Mouse (Mus musculus): ENCODE measurements around the gene Sbk3. TPM values are rescaled to one million over a fixed set of nuclear protein-coding genes. Genes with fewer than 3 reads are reported as not detected.

Sbk3 gene
- total RNA-seq, 2 experiments from 2014 or later: not detected

DNA sequence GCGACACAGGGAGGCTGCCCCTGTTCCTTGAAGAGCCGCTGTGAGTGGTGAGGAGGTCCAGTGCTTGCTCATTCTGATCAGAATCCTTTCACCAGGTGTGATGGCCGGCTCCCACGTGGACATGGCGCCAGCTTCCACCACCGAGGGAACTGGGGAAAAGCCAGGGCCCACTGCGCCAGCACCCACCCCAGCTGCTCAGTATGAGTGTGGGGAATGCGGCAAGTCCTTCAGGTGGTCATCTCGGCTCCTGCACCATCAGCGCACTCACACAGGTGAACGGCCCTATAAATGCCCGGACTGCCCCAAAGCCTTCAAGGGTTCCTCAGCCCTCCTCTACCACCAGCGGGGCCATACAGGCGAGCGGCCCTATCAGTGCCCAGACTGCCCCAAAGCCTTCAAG is 52.3 kb downstream of the Sbk3 start:
- ATAC-seq (replicated peaks; ENCODE audit: low FRiP score, poor library complexity, severe bottlenecking): no peak

DNA sequence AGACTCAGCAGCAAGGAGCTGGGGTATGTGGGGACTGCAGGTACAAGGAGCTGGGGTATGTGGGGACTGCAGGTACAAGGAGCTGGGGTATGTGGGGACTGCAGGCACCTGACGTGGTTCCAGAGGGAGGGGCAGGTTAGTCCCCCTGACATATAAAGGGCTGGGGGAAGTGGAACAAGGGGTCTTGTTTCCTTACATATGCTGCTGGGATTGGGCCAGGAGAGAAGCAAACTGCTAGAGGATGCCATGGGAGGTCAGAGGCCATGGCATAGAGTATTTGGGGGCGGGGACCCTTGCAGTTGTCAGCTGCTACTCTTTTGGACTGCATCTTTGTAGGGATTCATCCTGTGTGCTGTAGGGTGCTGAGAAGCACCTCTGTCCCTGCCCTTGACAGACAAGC is 53.5 kb downstream of the Sbk3 start:
- ATAC-seq (replicated peaks; ENCODE audit: low FRiP score, poor library complexity, severe bottlenecking): no peak

DNA sequence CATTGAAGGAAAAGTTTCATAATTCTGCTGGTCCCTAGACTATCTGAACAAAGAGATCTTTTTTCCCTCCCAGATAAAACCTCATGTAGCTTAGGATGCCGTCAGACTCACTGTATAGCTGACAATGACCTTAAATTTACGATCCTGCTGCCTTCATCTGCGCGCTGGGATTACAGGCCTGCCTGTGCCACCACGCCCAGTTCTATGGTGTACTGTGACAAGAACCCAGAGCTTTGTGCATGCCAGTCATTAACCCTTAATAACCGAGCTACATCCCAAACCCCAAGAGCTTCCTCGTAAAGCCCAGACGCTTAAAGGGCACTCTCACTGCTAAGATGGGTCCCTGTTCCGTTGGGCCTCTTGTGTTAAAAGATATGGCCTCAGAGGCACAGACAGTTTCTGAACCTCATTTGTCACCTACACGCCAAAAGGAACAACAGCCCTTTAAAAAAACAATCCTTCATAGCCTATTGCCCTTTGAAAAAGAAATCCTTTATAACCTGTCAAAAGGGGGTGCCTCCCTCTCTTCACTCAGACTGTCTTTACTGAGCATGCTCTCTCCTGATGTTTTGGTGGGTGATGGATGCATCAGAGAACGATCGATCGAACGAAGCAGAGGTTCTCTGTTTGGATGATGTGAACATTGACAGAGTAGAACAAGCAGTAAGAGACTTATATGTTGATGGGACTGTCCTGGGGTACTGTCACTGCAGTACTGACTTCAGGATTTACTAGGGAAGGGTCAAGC is 55.1 kb downstream of the Sbk3 start:
- peak; percentile 66 for ATAC-seq (replicated peaks; ENCODE audit: low FRiP score, poor library complexity, severe bottlenecking)

Other genes with a start within 250 kb of the Sbk3 start
Only the 30 nearest of the 33 such genes appear.
- 54.1 and 81.8 TPM in 2 replicates for gene Cox6b2, start 218.1 kb downstream of the Sbk3 start, total RNA-seq (2015; ENCODE audit: low replicate concordance)
- gene Cox6b2, start 218.1 kb downstream of the Sbk3 start, total RNA-seq (2017; ENCODE audit: low replicate concordance): 49.8 and 94.9 TPM in 2 replicates
- not detected in 2 replicates for gene Fam71e2, start 199.9 kb downstream of the Sbk3 start, total RNA-seq (2015; ENCODE audit: low replicate concordance)
- not detected in 2 replicates for gene Fam71e2, start 199.9 kb downstream of the Sbk3 start, total RNA-seq (2017; ENCODE audit: low replicate concordance)
- not detected in 2 replicates for gene Il11, start 188.3 kb downstream of the Sbk3 start, total RNA-seq (2015; ENCODE audit: low replicate concordance)
- gene Il11, start 188.3 kb downstream of the Sbk3 start, total RNA-seq (2017; ENCODE audit: low replicate concordance): not detected in 2 replicates
- gene Tmem190, start 188.2 kb downstream of the Sbk3 start, total RNA-seq (2015; ENCODE audit: low replicate concordance): not detected in 2 replicates
- gene Tmem190, start 188.2 kb downstream of the Sbk3 start, total RNA-seq (2017; ENCODE audit: low replicate concordance): not detected in 2 replicates
- 2.9 TPM in 1 of 2 replicates, not detected in the other for gene Tmem238, start 181.5 kb downstream of the Sbk3 start, total RNA-seq (2015; ENCODE audit: low replicate concordance)
- 0.90 and 0.98 TPM in 2 replicates for gene Tmem238, start 181.5 kb downstream of the Sbk3 start, total RNA-seq (2017; ENCODE audit: low replicate concordance)
- 603 and 642 TPM in 2 replicates for gene Rpl28, start 178.3 kb downstream of the Sbk3 start, total RNA-seq (2015; ENCODE audit: low replicate concordance)
- 83.6 and 269 TPM in 2 replicates for gene Rpl28, start 178.3 kb downstream of the Sbk3 start, total RNA-seq (2017; ENCODE audit: low replicate concordance)
- 686 and 831 TPM in 2 replicates for gene Ube2s, start 158.6 kb downstream of the Sbk3 start, total RNA-seq (2015; ENCODE audit: low replicate concordance)
- gene Ube2s, start 158.6 kb downstream of the Sbk3 start, total RNA-seq (2017; ENCODE audit: low replicate concordance): 310 and 437 TPM in 2 replicates
- not detected in 2 replicates for gene Shisa7, start 126.5 kb downstream of the Sbk3 start, total RNA-seq (2015; ENCODE audit: low replicate concordance)
- not detected in 2 replicates for gene Shisa7, start 126.5 kb downstream of the Sbk3 start, total RNA-seq (2017; ENCODE audit: low replicate concordance)
- not detected in 2 replicates for gene Isoc2b, start 100.9 kb downstream of the Sbk3 start, total RNA-seq (2015; ENCODE audit: low replicate concordance)
- 1.5 TPM in 1 of 2 replicates, not detected in the other for gene Isoc2b, start 100.9 kb downstream of the Sbk3 start, total RNA-seq (2017; ENCODE audit: low replicate concordance)
- 2.2 TPM in 1 of 2 replicates, not detected in the other for gene Isoc2a, start 94.0 kb downstream of the Sbk3 start, total RNA-seq (2015; ENCODE audit: low replicate concordance)
- gene Isoc2a, start 94.0 kb downstream of the Sbk3 start, total RNA-seq (2017; ENCODE audit: low replicate concordance): 0.26 and 1.8 TPM in 2 replicates
- not detected in 2 replicates for gene Gm36210, start 64.7 kb downstream of the Sbk3 start, total RNA-seq (2015; ENCODE audit: low replicate concordance)
- not detected in 2 replicates for gene Gm36210, start 64.7 kb downstream of the Sbk3 start, total RNA-seq (2017; ENCODE audit: low replicate concordance)
- 7.1 and 8.6 TPM in 2 replicates for gene Zfp628, start 56.0 kb downstream of the Sbk3 start, total RNA-seq (2015; ENCODE audit: low replicate concordance)
- 4.6 and 11.6 TPM in 2 replicates for gene Zfp628, start 56.0 kb downstream of the Sbk3 start, total RNA-seq (2017; ENCODE audit: low replicate concordance)
- gene Nat14, start 49.1 kb downstream of the Sbk3 start, total RNA-seq (2015; ENCODE audit: low replicate concordance): 2.9 TPM in 1 of 2 replicates, not detected in the other
- gene Nat14, start 49.1 kb downstream of the Sbk3 start, total RNA-seq (2017; ENCODE audit: low replicate concordance): 0.64 and 4.4 TPM in 2 replicates
- not detected in 2 replicates for gene Ssc5d, start 45.4 kb downstream of the Sbk3 start, total RNA-seq (2015; ENCODE audit: low replicate concordance)
- not detected in 2 replicates for gene Ssc5d, start 45.4 kb downstream of the Sbk3 start, total RNA-seq (2017; ENCODE audit: low replicate concordance)
- gene Sbk2, start 6.8 kb downstream of the Sbk3 start, total RNA-seq (2015; ENCODE audit: low replicate concordance): not detected in 2 replicates
- gene Sbk2, start 6.8 kb downstream of the Sbk3 start, total RNA-seq (2017; ENCODE audit: low replicate concordance): not detected in 2 replicates
- 9.2 TPM in 1 of 2 replicates, not detected in the other for gene Zfp579, start 25.0 kb upstream of the Sbk3 start, total RNA-seq (2015; ENCODE audit: low replicate concordance)
- gene Zfp579, start 25.0 kb upstream of the Sbk3 start, total RNA-seq (2017; ENCODE audit: low replicate concordance): 1.8 TPM in 1 of 2 replicates, not detected in the other
- gene Zfp524, start 43.2 kb upstream of the Sbk3 start, total RNA-seq (2015; ENCODE audit: low replicate concordance): 4.7 and 16.3 TPM in 2 replicates
- gene Zfp524, start 43.2 kb upstream of the Sbk3 start, total RNA-seq (2017; ENCODE audit: low replicate concordance): 0.64 and 3.2 TPM in 2 replicates
- 11.9 and 14.7 TPM in 2 replicates for gene Fiz1, start 43.5 kb upstream of the Sbk3 start, total RNA-seq (2015; ENCODE audit: low replicate concordance)
- gene Fiz1, start 43.5 kb upstream of the Sbk3 start, total RNA-seq (2017; ENCODE audit: low replicate concordance): 5.6 and 9.1 TPM in 2 replicates
- 5.0 TPM in 1 of 2 replicates, not detected in the other for gene Gm44973, start 44.3 kb upstream of the Sbk3 start, total RNA-seq (2015; ENCODE audit: low replicate concordance)
- gene Gm44973, start 44.3 kb upstream of the Sbk3 start, total RNA-seq (2017; ENCODE audit: low replicate concordance): 1.4 TPM in 1 of 2 replicates, not detected in the other
- 9.0 and 9.2 TPM in 2 replicates for gene Zfp865, start 49.2 kb upstream of the Sbk3 start, total RNA-seq (2015; ENCODE audit: low replicate concordance)
- 6.3 and 7.6 TPM in 2 replicates for gene Zfp865, start 49.2 kb upstream of the Sbk3 start, total RNA-seq (2017; ENCODE audit: low replicate concordance)
- not detected in 2 replicates for gene Ccdc106, start 49.4 kb upstream of the Sbk3 start, total RNA-seq (2015; ENCODE audit: low replicate concordance)
- gene Ccdc106, start 49.4 kb upstream of the Sbk3 start, total RNA-seq (2017; ENCODE audit: low replicate concordance): not detected in 2 replicates
- not detected in 2 replicates for gene 4632433K11Rik, start 63.0 kb upstream of the Sbk3 start, total RNA-seq (2015; ENCODE audit: low replicate concordance)
- not detected in 2 replicates for gene 4632433K11Rik, start 63.0 kb upstream of the Sbk3 start, total RNA-seq (2017; ENCODE audit: low replicate concordance)
- 0.42 and 1.8 TPM in 2 replicates for gene Zfp784, start 67.3 kb upstream of the Sbk3 start, total RNA-seq (2015; ENCODE audit: low replicate concordance)
- 0.90 TPM in 1 of 2 replicates, not detected in the other for gene Zfp784, start 67.3 kb upstream of the Sbk3 start, total RNA-seq (2017; ENCODE audit: low replicate concordance)
- not detected in 2 replicates for gene Zfp580, start 80.4 kb upstream of the Sbk3 start, total RNA-seq (2015; ENCODE audit: low replicate concordance)
- gene Zfp580, start 80.4 kb upstream of the Sbk3 start, total RNA-seq (2017; ENCODE audit: low replicate concordance): not detected in 2 replicates
- gene U2af2, start 91.0 kb upstream of the Sbk3 start, total RNA-seq (2015; ENCODE audit: low replicate concordance): 93.0 and 138 TPM in 2 replicates
- 83.8 and 99.2 TPM in 2 replicates for gene U2af2, start 91.0 kb upstream of the Sbk3 start, total RNA-seq (2017; ENCODE audit: low replicate concordance)
- gene Epn1, start 109.1 kb upstream of the Sbk3 start, total RNA-seq (2015; ENCODE audit: low replicate concordance): 84.3 and 88.3 TPM in 2 replicates
- 75.9 and 127 TPM in 2 replicates for gene Epn1, start 109.1 kb upstream of the Sbk3 start, total RNA-seq (2017; ENCODE audit: low replicate concordance)
- gene Rfpl4, start 145.8 kb upstream of the Sbk3 start, total RNA-seq (2015; ENCODE audit: low replicate concordance): not detected in 2 replicates
- not detected in 2 replicates for gene Rfpl4, start 145.8 kb upstream of the Sbk3 start, total RNA-seq (2017; ENCODE audit: low replicate concordance)
- gene Rasl2-9, start 154.8 kb upstream of the Sbk3 start, total RNA-seq (2015; ENCODE audit: low replicate concordance): not detected in 2 replicates
- gene Rasl2-9, start 154.8 kb upstream of the Sbk3 start, total RNA-seq (2017; ENCODE audit: low replicate concordance): not detected in 2 replicates
- gene Vmn1r55, start 178.5 kb upstream of the Sbk3 start, total RNA-seq (2015; ENCODE audit: low replicate concordance): not detected in 2 replicates
- 0.13 TPM in 1 of 2 replicates, not detected in the other for gene Vmn1r55, start 178.5 kb upstream of the Sbk3 start, total RNA-seq (2017; ENCODE audit: low replicate concordance)
- gene Vmn1r56, start 225.6 kb upstream of the Sbk3 start, total RNA-seq (2015; ENCODE audit: low replicate concordance): not detected in 2 replicates
- gene Vmn1r56, start 225.6 kb upstream of the Sbk3 start, total RNA-seq (2017; ENCODE audit: low replicate concordance): not detected in 2 replicates